Mouse (Mus musculus): ENCODE measurements around the gene Bloc1s5. TPM values are rescaled to one million over a fixed set of nuclear protein-coding genes. Genes with fewer than 3 reads are reported as not detected.
A peak's percentile ranks its signal among the peaks of the same experiment; 100 is the strongest.
"Not testable (repeated sequence)": the region's sequence is repeated elsewhere in the genome, so short reads cannot be mapped to it uniquely, and the experiment has no call there.

Bloc1s5 gene
- 25.7 and 26.2 TPM in 2 replicates for polyA plus RNA-seq (2016; fragmentation: Nextera tagmentation; extraction: Ambion mirVana)

GRCm38 (mm10) chr13:38634800-38635269 is at the start of gene Bloc1s5:
Gene Bloc1s5, minus strand, starts transcription at chr13:38635109.
- Histone ChIP-seq H3K4me3 (peak within 1 kb of the TSS; percentile 79), H3K9me3 (no peaks in the 10 kb centered on the region), H3K27me3 (no peaks in the 10 kb centered on the region), H3K36me3 (no peaks in the 10 kb centered on the region), H3K4me2 (replicated peaks) (peak within 1 kb of the TSS; percentile 74), H3K27ac (replicated peaks) (peak within 1 kb of the TSS; percentile 64), H3K4me1 (peaks cover 7% of the 10 kb centered on the region), H3K9ac (replicated peaks) (peak within 1 kb of the TSS; percentile 71)
- under 1% methylated on average over 44 of the region's 44 CpGs for WGBS
- peak; percentile 95 for ATAC-seq (ENCODE audit: low FRiP score, low read depth)

- H3K27ac ChIP-seq (replicated peaks), result no peak overlapping the region
- no peaks in the 10 kb centered on the region for H3K4me1 ChIP-seq
- WGBS, result 87% methylated on average over 9 of the region's 9 CpGs
- H3K9me3 ChIP-seq, result no peaks in the 10 kb centered on the region
- no peak overlapping the region for H3K9ac ChIP-seq (replicated peaks)
- H3K27me3 ChIP-seq, result no peaks in the 10 kb centered on the region
- no peak overlapping the region for H3K4me3 ChIP-seq
- no peaks in the 10 kb centered on the region for H3K36me3 ChIP-seq
- H3K4me2 ChIP-seq (replicated peaks), result no peak overlapping the region
- ATAC-seq (ENCODE audit: low FRiP score, low read depth), result no peak
These were observed 37.4 kb upstream of the Bloc1s5 start for GRCm38 (mm10) chr13:38672336-38672735.

GRCm38 (mm10) chr13:38671451-38671850 is 36.5 kb upstream of the Bloc1s5 start:
- H3K4me2 ChIP-seq (replicated peaks); H3K27ac ChIP-seq (replicated peaks); ATAC-seq (ENCODE audit: low FRiP score, low read depth); H3K36me3 ChIP-seq; H3K4me1 ChIP-seq; H3K9ac ChIP-seq (replicated peaks); H3K27me3 ChIP-seq; H3K4me3 ChIP-seq; H3K9me3 ChIP-seq: not testable (repeated sequence)
- 93% methylated on average over 6 of the region's 6 CpGs for WGBS

GRCm38 (mm10) chr13:38670051-38670450 is 35.1 kb upstream of the Bloc1s5 start:
- ATAC-seq (ENCODE audit: low FRiP score, low read depth), result no peak
- Histone ChIP-seq H3K4me3 (no peak overlapping the region), H3K4me1 (no peaks in the 10 kb centered on the region), H3K27me3 (no peaks in the 10 kb centered on the region), H3K27ac (replicated peaks) (no peak overlapping the region), H3K9me3 (no peaks in the 10 kb centered on the region), H3K4me2 (replicated peaks) (no peak overlapping the region), H3K36me3 (no peaks in the 10 kb centered on the region), H3K9ac (replicated peaks) (no peak overlapping the region)

- no peak for ATAC-seq (ENCODE audit: low FRiP score, low read depth)
- no peak overlapping the region for H3K9ac ChIP-seq (replicated peaks)
- H3K9me3 ChIP-seq, result no peaks in the 10 kb centered on the region
- no peaks in the 10 kb centered on the region for H3K36me3 ChIP-seq
- no peaks in the 10 kb centered on the region for H3K27me3 ChIP-seq
- H3K4me1 ChIP-seq, result no peaks in the 10 kb centered on the region
- no peak overlapping the region for H3K27ac ChIP-seq (replicated peaks)
- no peak overlapping the region for H3K4me3 ChIP-seq
- H3K4me2 ChIP-seq (replicated peaks), result no peak overlapping the region
- WGBS, result 21% methylated on average over 2 of the region's 2 CpGs
These were observed 33.6 kb upstream of the Bloc1s5 start for GRCm38 (mm10) chr13:38668514-38668913.

GRCm38 (mm10) chr13:38664753-38665152 is 29.8 kb upstream of the Bloc1s5 start:
- Histone ChIP-seq H3K4me3 (no peak overlapping the region), H3K36me3 (no peaks in the 10 kb centered on the region), H3K9me3 (no peaks in the 10 kb centered on the region), H3K27ac (replicated peaks) (no peak overlapping the region), H3K4me1 (no peaks in the 10 kb centered on the region), H3K4me2 (replicated peaks) (no peak overlapping the region), H3K9ac (replicated peaks) (no peak overlapping the region), H3K27me3 (no peaks in the 10 kb centered on the region)
- no peak for ATAC-seq (ENCODE audit: low FRiP score, low read depth)
- WGBS, result 80% methylated on average over 1 of the region's 1 CpGs

- no peak overlapping the region for H3K4me2 ChIP-seq (replicated peaks)
- H3K27ac ChIP-seq (replicated peaks), result no peak overlapping the region
- H3K27me3 ChIP-seq, result no peaks in the 10 kb centered on the region
- no peak for ATAC-seq (ENCODE audit: low FRiP score, low read depth)
- H3K9me3 ChIP-seq, result no peaks in the 10 kb centered on the region
- H3K4me1 ChIP-seq, result peaks cover 14% of the 10 kb centered on the region; the same call in 1 of the 2 replicates
- no peak overlapping the region for H3K9ac ChIP-seq (replicated peaks)
- H3K4me3 ChIP-seq, result no peak overlapping the region
- H3K36me3 ChIP-seq, result peaks cover 10% of the 10 kb centered on the region
- WGBS, result 82% methylated on average over 12 of the region's 12 CpGs
These were observed 24.7 kb upstream of the Bloc1s5 start for GRCm38 (mm10) chr13:38659524-38660136.

GRCm38 (mm10) chr13:38658528-38659280 is 23.8 kb upstream of the Bloc1s5 start, which contains the start of gene Eef1e1:
Gene Eef1e1, minus strand, starts transcription at chr13:38659058.
- H3K9ac ChIP-seq (replicated peaks), result peak within 1 kb of the TSS; percentile 85
- H3K4me1 ChIP-seq, result peaks cover 14% of the 10 kb centered on the region; the same call in 1 of the 2 replicates
- peaks cover 19% of the 10 kb centered on the region for H3K36me3 ChIP-seq
- peak; percentile 99 for ATAC-seq (ENCODE audit: low FRiP score, low read depth)
- H3K9me3 ChIP-seq, result no peaks in the 10 kb centered on the region
- H3K4me3 ChIP-seq, result peak within 1 kb of the TSS; percentile 96
- peak within 1 kb of the TSS; percentile 76 for H3K4me2 ChIP-seq (replicated peaks)
- no peaks in the 10 kb centered on the region for H3K27me3 ChIP-seq
- WGBS, result under 1% methylated on average over 59 of the region's 59 CpGs
- peak within 1 kb of the TSS; percentile 77 for H3K27ac ChIP-seq (replicated peaks)

- Histone ChIP-seq H3K27me3 (no peaks in the 10 kb centered on the region), H3K4me3 (peak overlapping the region; percentile 96), H3K27ac (replicated peaks) (0 out of 2 replicates have a peak overlapping the region, but pooled peaks have one; percentile 77), H3K9me3 (no peaks in the 10 kb centered on the region), H3K4me1 (peaks cover 14% of the 10 kb centered on the region; the same call in 1 of the 2 replicates), H3K4me2 (replicated peaks) (peak overlapping the region; percentile 76), H3K36me3 (peaks cover 28% of the 10 kb centered on the region), H3K9ac (replicated peaks) (peak overlapping the region; percentile 85)
- 29% methylated on average over 4 of the region's 4 CpGs for WGBS
- no peak for ATAC-seq (ENCODE audit: low FRiP score, low read depth)
These were observed 23.0 kb upstream of the Bloc1s5 start for GRCm38 (mm10) chr13:38657865-38658264.

GRCm38 (mm10) chr13:38650292-38650691 is 15.4 kb upstream of the Bloc1s5 start:
- Histone ChIP-seq H3K4me2 (replicated peaks) (no peak overlapping the region), H3K4me3 (no peak overlapping the region), H3K27ac (replicated peaks) (no peak overlapping the region), H3K9ac (replicated peaks) (no peak overlapping the region), H3K36me3 (peaks cover 93% of the 10 kb centered on the region), H3K9me3 (no peaks in the 10 kb centered on the region), H3K27me3 (no peaks in the 10 kb centered on the region), H3K4me1 (no peaks in the 10 kb centered on the region)
- ATAC-seq (ENCODE audit: low FRiP score, low read depth), result no peak
- WGBS, result 95% methylated on average over 4 of the region's 4 CpGs

- Histone ChIP-seq H3K27ac (replicated peaks) (no peak overlapping the region), H3K27me3 (no peaks in the 10 kb centered on the region), H3K4me2 (replicated peaks) (no peak overlapping the region), H3K4me3 (no peak overlapping the region), H3K9ac (replicated peaks) (no peak overlapping the region), H3K4me1 (no peaks in the 10 kb centered on the region), H3K9me3 (no peaks in the 10 kb centered on the region), H3K36me3 (peaks cover 93% of the 10 kb centered on the region)
- no peak for ATAC-seq (ENCODE audit: low FRiP score, low read depth)
- WGBS, result 93% methylated on average over 4 of the region's 4 CpGs
These were observed 14.2 kb upstream of the Bloc1s5 start for GRCm38 (mm10) chr13:38649069-38649468.

- Histone ChIP-seq H3K27me3 (no peaks in the 10 kb centered on the region), H3K36me3 (peaks cover 32% of the 10 kb centered on the region), H3K27ac (replicated peaks) (no peak overlapping the region), H3K9me3 (no peaks in the 10 kb centered on the region), H3K9ac (replicated peaks) (no peak overlapping the region), H3K4me3 (no peak overlapping the region), H3K4me1 (no peaks in the 10 kb centered on the region), H3K4me2 (replicated peaks) (no peak overlapping the region)
- no peak for ATAC-seq (ENCODE audit: low FRiP score, low read depth)
- WGBS, result 94% methylated on average over 5 of the region's 5 CpGs
These were observed 6.5 kb upstream of the Bloc1s5 start for GRCm38 (mm10) chr13:38641414-38641813.
